Comparison of ENCODE assay signal across 9 mouse cellular contexts in genomic region chr1:41264214-41264613, GRCm38 (mm10).
DNase-seq lines count a peak whose midpoint lies in the region; ATAC-seq and TF ChIP-seq lines count a peak whose summit lies in the region.
"Had no signal": no experiment of that assay in that cellular context is flagged by ENCODE, and none has a peak within 500 bp of the region (broad histone marks: within the 10 kb centered on the region; RNA-seq: fewer than 3 reads in every experiment).

No protein-coding gene starts in this region.

- no peak overlapping the region for H3K9ac ChIP-seq in intestine, postnatal 0 days (ENCODE audit: low read depth, low read length)
- no peak overlapping the region for H3K9ac ChIP-seq in intestine, embryonic 16.5 days (ENCODE audit: low read depth, low read length)

- no peaks in the 10 kb centered on the region for H3K27me3 ChIP-seq in intestine, postnatal 0 days (replicated peaks; ENCODE audit: control insufficient read depth, insufficient read depth, low read length)
- no peaks in the 10 kb centered on the region for H3K27me3 ChIP-seq in intestine, embryonic 16.5 days (replicated peaks; ENCODE audit: control insufficient read depth, insufficient read depth, low read length)
- no peaks in the 10 kb centered on the region for H3K27me3 ChIP-seq in E14TG2a.4 (ENCODE audit: insufficient read depth, low read length)

- no peak overlapping the region for H3K4me2 ChIP-seq in intestine, postnatal 0 days (replicated peaks; ENCODE audit: low read depth)
- H3K4me2 ChIP-seq in intestine, embryonic 16.5 days (ENCODE audit: low read depth, low read length), result no peak overlapping the region

- H3K27ac ChIP-seq in intestine, postnatal 0 days (ENCODE audit: low read depth, low read length), result no peak overlapping the region
- no peak overlapping the region for H3K27ac ChIP-seq in intestine, embryonic 16.5 days (ENCODE audit: low read length)

- 39% methylated on average over 10 of the region's 10 CpGs for WGBS in intestine, postnatal 0 days
- 35% methylated on average over 10 of the region's 10 CpGs for WGBS in intestine, embryonic 16.5 days

- H3K4me1 ChIP-seq in intestine, postnatal 0 days (replicated peaks; ENCODE audit: control insufficient read depth, insufficient read depth, low read length), result no peaks in the 10 kb centered on the region
- no peaks in the 10 kb centered on the region for H3K4me1 ChIP-seq in intestine, embryonic 16.5 days (ENCODE audit: control insufficient read depth, insufficient read depth, low read length)
- no peaks in the 10 kb centered on the region for H3K4me1 ChIP-seq in E14TG2a.4 (replicated peaks; ENCODE audit: low read depth, low read length)

- TF ChIP-seq CTCF in intestine, postnatal 0 days (IDR thresholded peaks at IDR 0.05; ENCODE audit: low read depth), result peak; percentile 61
- peak; percentile 74 for TF ChIP-seq CTCF in E14TG2a.4 (conservative IDR thresholded peaks at IDR 0.05; ENCODE audit: low read length)

- no peaks in the 10 kb centered on the region for H3K36me3 ChIP-seq in intestine, postnatal 0 days (ENCODE audit: control insufficient read depth, insufficient read depth)
- H3K36me3 ChIP-seq in intestine, embryonic 16.5 days (ENCODE audit: control insufficient read depth, insufficient read depth, low read length), result no peaks in the 10 kb centered on the region
- no peaks in the 10 kb centered on the region for H3K36me3 ChIP-seq in E14TG2a.4 (ENCODE audit: insufficient read depth, low read length)

- no peak overlapping the region for H3K4me3 ChIP-seq in intestine, postnatal 0 days (ENCODE audit: low read depth, low read length)
- H3K4me3 ChIP-seq in intestine, embryonic 16.5 days (ENCODE audit: low read length), result no peak overlapping the region
- no peak overlapping the region for H3K4me3 ChIP-seq in E14TG2a.4 (replicated peaks; ENCODE audit: low read length)
- H3K4me3 ChIP-seq: myocyte had no signal

- no peaks in the 10 kb centered on the region for H3K9me3 ChIP-seq in intestine, postnatal 0 days (ENCODE audit: control insufficient read depth)
- no peaks in the 10 kb centered on the region for H3K9me3 ChIP-seq in intestine, embryonic 16.5 days (ENCODE audit: control insufficient read depth, low read length)
- no peaks in the 10 kb centered on the region for H3K9me3 ChIP-seq in E14TG2a.4 (ENCODE audit: low read length)

- peak; percentile 46 for DNase-seq in NIH3T3 (ENCODE audit: low read depth)
- DNase-seq in kidney, adult 8-10 months, result peak; percentile 9 to 14
- no peak for DNase-seq in right cerebral cortex, adult 2 months (ENCODE audit: low spot score in 2 of 2)
- DNase-seq in natural killer cell, adult 2 months (ENCODE audit: low spot score in 2 of 2), result no peak

- ATAC-seq in intestine, postnatal 0 days, result no peak
- no peak for ATAC-seq in intestine, embryonic 16.5 days
- ATAC-seq: forebrain, embryonic 16.5 days had no signal

Comparison
In these comparisons a context has a peak if more than half of its experiments do, and no peak if none do; other contexts are left out.
1. DNase-seq: peak in NIH3T3 (single experiment) and kidney, adult 8-10 months (2 of 2); none in right cerebral cortex, adult 2 months (0 of 2) and natural killer cell, adult 2 months (0 of 2).